Mouse (Mus musculus) cerebellum, adult 18-20 months (tissue): ENCODE measurements around the gene Ugt1a7c.
A peak's percentile ranks its signal among the peaks of the same experiment; 100 is the strongest.
"Not testable (repeated sequence)": the region's sequence is repeated elsewhere in the genome, so short reads cannot be mapped to it uniquely, and the experiment has no call there.

Experiments used
- DNase-seq, 2 experiments: peaks; one replicate each; pipeline ENCODE4 v3.0.0; 2021

Gene Ugt1a7c

DNA sequence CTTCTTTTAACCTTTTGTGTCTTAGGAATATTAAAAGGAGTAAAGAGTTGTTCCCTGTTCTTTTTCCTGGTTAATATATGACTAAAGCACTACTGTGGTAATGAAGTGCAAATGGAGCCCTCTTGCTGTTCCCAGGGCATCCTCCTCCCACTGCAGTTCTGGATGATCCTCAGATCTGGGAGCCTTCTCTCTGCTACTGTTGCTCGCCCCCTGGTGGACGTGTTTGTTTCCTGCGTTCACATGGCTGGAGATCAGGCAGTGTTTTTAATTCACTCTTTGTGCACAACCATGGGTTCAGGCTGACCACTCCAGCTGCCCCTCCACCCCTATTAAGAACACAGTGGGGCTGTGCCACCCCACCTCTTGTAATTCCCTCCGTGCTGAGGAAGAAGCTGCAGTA, 25.7 kb downstream of the Ugt1a7c start:
- not testable (repeated sequence) for DNase-seq

GRCm38 (mm10) chr1:88121521-88121920, 26.7 kb downstream of the Ugt1a7c start:
- DNase-seq = peak in 1 of 2 experiments; percentile 6

- DNase-seq = not testable (repeated sequence)
Observed at GRCm38 (mm10) chr1:88125827-88126360, 31.0 kb downstream of the Ugt1a7c start.

- not testable (repeated sequence) for DNase-seq
Observed at GRCm38 (mm10) chr1:88129091-88129490, 34.2 kb downstream of the Ugt1a7c start.

- DNase-seq = not testable (repeated sequence)
Observed at GRCm38 (mm10) chr1:88130223-88130622, 35.4 kb downstream of the Ugt1a7c start.

DNA sequence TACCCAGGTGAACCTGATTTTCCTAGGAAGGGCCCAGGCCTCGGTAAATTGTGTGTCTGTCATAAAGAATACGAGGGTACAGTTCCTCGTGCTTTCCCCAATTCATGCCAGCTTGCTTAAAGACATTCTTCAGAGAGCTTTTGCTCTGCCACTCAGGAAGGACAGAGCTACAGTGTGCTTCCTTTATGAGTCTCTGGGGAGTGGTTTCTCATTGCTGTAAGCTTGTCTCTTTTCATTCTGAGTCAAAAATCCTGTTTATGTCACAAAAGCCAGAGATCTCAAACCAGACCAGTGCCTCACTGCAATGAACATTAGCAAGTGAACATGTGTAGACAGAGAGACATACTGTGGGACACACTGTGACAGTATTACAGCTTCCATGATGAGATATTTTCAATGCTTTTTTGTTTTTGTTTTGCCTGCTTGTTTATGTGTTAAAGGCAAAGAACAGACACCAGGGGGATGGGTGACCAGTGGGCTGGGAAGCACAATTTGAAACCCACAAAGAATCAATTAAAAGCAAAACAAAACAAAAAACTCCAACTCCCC, 39.1 kb downstream of the Ugt1a7c start:
- no peak for DNase-seq

DNA sequence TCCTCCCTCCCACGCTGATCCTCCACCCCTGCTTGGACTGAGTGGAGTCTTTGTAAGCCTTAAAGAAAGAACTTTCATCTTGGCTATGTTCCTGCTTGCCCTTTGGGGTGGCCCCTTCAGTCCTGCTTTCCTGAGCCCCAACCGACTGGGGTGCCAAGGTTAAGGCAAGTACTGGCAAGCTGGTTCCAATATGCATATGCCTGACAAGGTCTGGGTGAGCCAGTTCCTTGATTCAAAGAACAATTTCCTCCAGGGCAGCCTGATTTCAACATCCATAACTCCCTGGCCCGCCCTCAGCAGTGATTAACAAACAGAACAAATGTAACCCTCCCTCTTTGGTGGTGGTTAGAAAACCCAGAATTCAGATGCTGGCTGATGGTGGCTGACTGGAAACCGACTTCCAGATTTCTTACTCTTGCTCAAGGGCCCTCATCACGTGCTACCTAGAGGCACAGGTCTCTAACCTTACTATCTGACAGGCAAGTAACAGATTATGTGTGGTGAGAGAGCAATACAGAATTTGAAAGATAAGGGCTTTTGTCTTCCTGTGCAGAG, 39.7 kb downstream of the Ugt1a7c start, which contains the start of gene Ugt1a6a:
TSS of gene Ugt1a6a (plus strand) at position 353 of the 555 bp plus-strand sequence.
- DNase-seq = not testable (repeated sequence)

DNA sequence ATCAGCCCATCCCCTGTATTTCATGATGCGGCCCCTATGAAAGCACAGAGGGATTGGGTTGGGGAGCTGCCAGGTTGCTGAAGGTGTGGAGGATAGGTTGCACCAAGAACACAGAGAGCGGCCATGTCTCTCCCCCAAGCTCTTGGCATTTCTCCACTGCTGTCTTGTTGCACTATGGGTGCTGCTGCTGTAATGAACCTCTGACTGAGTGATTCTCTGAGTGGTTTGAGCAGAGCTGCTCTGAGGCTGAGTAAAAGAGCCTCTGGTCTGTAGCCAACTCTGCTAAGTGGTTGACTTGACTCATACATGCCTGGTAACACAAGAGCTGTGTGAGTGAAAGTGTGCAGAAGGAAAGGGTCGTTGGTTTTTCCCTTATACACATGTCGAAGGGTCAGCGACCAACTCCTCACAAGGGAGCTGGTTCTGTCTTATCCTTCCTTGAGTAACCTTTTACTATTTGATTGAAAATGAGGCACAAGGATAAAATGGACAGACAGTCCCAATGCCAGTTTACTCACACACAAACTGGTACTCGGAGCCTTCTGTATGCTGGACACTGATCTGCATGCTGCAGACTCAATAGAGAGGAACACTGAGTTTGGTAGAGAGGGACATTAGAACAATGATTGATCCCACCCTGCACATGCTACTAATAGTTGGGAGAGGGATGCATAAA, 40.5 kb downstream of the Ugt1a7c start:
- DNase-seq = not testable (repeated sequence)

- no peak for DNase-seq
Observed at GRCm38 (mm10) chr1:88136646-88137045, 41.8 kb downstream of the Ugt1a7c start.

DNA sequence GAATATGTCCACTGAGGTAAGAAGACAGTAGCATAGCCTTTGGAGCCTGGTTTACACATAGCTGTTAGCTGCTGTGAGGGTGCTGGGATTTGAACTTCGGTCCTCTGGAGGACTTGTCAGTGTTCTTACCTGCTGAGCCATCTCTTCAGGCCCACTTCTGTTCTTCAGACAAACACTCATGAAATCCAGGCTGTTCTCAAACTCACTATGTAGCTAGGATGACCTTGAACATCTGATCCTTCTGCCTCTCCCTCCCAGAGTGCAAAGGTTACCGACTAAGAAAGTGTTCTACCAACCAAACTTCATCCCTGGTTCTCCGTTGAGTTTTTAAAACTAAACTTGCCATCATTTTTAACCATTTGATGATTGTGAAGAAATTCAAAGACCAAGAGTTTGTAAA, 42.4 kb downstream of the Ugt1a7c start:
- DNase-seq = no peak

DNA sequence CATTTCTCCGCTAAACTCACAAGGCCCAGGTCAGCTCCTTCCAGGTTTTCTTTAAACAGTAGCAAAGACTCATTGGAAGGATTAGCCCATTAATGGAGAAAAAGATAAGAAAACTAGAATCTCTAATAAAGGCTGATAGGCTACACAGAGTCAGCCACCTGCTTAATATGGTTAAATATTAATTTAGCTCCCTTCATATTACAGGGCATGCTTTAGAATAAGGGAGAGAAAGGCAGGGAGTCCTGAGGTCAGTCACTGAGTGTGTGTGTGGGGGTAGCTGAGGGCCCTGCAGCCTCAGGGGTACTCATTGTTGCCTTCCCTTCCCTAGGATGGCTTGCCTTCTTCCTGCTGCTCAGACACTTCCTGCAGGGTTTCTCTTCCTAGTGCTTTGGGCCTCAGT, 43.3 kb downstream of the Ugt1a7c start:
- DNase-seq = no peak

DNA sequence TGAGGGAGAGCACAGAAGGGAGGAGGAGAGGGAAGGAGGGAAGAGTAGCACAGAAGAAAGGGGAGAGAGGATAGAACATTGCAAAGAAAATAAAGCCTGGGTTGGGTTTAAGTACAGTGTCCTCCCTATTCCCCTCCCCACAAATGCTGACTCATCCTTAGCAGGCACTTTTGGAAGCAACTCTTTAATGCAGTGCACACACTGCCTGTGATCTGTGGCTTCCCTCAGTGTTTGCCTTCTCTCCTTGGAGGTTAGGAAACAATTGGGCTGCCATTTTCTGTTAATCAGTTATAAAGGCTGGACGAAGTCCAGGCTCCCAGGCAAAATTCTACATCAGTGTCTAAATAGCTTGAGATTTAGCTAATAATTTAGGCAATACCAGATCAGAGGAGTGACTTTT, 45.6 kb downstream of the Ugt1a7c start:
- DNase-seq = not testable (repeated sequence)

DNA sequence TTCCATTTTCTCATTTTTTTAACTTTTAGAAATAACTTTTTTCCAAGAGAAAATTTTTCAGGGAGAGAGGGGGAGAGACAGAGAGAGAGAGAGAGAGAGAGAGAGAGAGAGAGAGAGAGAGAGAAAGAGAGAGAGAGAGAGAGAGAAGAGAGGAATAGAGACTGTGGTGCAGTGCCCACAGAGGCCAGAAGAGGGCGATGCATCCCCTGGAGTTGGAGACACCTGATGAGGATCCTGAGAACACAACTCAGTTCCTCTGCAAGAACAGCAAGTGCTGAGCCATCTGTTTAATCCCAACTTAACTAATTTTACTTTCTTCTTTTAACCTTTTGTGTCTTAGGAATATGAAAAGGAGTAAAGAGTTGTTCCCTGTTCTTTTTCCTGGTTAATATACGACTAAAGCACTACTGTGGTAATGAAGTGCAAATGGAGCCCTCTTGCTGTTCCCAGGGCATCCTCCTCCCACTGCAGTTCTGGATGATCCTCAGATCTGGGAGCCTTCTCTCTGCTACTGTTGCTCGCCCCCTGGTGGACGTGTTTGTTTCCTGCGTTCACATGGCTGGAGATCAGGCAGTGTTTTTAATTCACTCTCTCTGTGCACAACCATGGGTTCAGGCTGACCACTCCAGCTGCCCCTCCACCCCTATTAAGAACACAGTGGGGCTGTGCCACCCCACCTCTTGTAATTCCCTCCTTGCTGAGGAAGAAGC, 49.3 kb downstream of the Ugt1a7c start:
- peak; percentile 56 to 61 for DNase-seq

GRCm38 (mm10) chr1:88145278-88145677, 50.4 kb downstream of the Ugt1a7c start:
- DNase-seq = peak in 1 of 2 experiments; percentile 9

GRCm38 (mm10) chr1:88150133-88150532, 55.3 kb downstream of the Ugt1a7c start:
- not testable (repeated sequence) for DNase-seq

DNA sequence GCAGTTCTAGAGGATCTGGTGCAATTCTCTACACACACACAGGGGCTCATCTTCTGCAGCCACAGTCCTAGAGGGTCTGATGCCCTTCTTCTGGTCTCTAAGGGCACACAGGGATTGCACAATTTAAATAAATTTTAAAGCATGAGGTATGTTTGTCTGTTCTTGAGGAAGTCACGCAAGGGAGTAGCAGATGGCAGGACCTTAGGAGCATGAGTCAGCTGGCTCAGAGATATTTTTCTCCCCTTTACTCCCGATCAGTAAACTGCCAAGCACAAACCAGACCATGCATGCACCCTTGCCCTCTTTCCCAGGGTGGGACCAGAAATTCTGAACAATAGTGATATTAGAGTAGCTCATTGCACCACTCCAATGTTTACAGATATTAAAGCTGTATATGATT, 63.6 kb downstream of the Ugt1a7c start:
- DNase-seq = peak; percentile 16

DNA sequence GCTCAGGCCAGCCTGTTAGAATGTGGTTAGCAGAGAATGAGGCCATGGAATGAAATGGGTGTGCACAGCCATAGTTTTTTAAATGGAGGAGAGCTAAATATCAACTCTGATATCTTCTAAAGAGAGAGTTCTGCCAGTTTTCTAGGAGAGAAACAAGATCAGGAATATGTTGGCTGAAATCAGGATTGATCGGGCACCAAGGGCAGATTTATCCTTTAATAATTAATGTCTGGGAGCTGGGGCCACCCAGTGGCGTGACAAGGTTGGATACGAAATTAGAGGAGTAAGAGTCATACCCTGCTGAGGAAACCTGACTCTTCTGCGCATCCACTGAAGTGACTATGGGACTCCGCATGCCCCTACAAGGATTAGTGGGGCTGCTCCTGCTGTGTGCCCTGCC, 70.8 kb downstream of the Ugt1a7c start, which contains the start of gene Ugt1a5:
TSS of gene Ugt1a5 (plus strand) at position 302 of the 400 bp plus-strand sequence.
- no peak for DNase-seq

GRCm38 (mm10) chr1:88172190-88172589, 77.3 kb downstream of the Ugt1a7c start:
- not testable (repeated sequence) for DNase-seq

DNA sequence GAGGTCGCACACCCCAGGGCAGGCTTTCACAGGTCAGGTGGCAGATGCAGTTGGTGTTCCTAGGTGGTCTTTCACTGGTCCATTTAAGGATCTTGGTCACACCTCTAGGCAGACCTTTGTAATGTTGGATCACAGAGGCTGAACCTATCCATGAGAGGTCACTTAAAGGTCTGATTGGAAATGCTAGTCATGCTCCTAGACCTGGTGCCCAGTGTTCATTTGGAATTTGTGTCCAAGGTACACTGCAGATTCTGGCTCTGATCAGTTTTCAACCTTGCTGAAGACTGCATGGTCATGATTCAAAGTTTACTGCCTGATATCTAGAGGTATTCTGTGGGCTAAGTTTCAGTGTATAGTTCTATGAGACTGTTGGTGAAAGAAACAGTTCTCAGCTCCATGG, 84.8 kb downstream of the Ugt1a7c start:
- DNase-seq = no peak

DNA sequence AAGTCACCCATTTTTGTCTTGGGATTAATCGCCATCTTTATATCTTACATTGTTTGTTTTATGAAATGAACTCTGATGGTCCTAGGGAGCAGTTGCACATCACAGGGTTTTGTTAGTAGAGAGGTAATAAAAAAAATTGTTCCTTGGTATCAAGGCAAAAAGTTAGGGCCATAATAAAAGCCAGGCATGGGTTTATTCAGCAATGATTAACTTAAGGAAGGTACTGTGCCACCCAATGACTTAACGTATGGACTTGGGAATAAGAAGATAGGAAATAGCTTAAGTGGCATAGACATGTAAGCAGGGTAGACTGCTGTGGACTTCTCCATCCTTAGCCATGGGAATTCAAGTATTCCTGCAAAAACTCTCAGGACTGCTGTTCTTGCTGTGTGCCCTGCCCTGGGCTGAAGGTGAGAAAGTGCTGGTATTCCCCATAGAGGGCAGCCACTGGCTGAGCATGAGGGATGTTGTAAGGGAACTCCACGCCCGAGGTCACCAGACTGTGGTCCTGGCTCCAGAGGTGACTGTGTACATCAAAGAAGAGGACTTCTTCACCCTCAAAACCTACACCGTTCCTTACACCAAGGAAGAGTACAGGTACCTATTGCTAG, 91.6 kb downstream of the Ugt1a7c start:
- no peak for DNase-seq

DNA sequence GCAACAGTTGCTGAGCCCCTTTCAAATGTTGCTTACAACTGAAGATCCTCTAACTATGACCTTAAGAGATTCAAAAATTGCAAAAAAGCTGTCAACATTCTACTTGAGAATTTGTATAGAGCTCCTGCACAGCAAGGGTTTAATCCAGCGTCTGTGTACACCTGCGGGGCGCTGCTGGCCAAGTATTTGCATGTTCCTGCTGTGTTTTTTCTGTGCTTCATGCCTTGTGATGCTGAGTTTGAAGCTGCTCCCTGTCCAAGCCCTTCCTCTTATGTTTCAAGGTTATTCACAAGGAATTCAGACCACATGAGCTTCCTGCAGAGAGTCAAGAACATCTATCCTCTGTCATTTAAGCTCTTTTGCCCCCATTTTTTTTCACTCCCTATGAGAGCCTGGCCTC, 97.3 kb downstream of the Ugt1a7c start:
- DNase-seq = no peak

- DNase-seq = no peak
Observed at GRCm38 (mm10) chr1:88195687-88196086, 100.8 kb downstream of the Ugt1a7c start.

GRCm38 (mm10) chr1:88197443-88197842, 102.6 kb downstream of the Ugt1a7c start:
- DNase-seq = no peak
